Mouse (Mus musculus) intestine, embryonic 15.5 days (tissue): Measurements from ENCODE around the gene Defa37. TPM values are rescaled to one million over a fixed set of nuclear protein-coding genes. Genes with fewer than 3 reads are reported as not detected.
"Not testable (repeated sequence)": the region's sequence is repeated elsewhere in the genome, so short reads cannot be mapped to it uniquely, and the experiment has no call there.

Experiments
- ATAC-seq: fragments of 200-750 bp; cut with Nextera tagmentation; 2 replicates; pipeline ENCODE4 v1.8.0; 2017; ENCODE audit warnings: moderate TSS enrichment, moderate library complexity
- H3K27ac ChIP-seq: fragments of 300-500 bp; sonication (generic); 2 replicates; pipeline ENCODE4 v1.5.1; 2015; ENCODE audit warnings: mild to moderate bottlenecking, inconsistent platforms
- H3K27me3 ChIP-seq: fragments of 300-500 bp; sonication (generic); replicated peaks from 2 replicates; pipeline ENCODE4 v1.6.1; 2015; ENCODE audit warnings: inconsistent platforms
- H3K36me3 ChIP-seq: fragments of 300-500 bp; sonication (generic); 2 replicates; pipeline ENCODE4 v1.6.1; 2015; ENCODE audit warnings: inconsistent platforms
- H3K4me1 ChIP-seq: fragments of 300-500 bp; sonication (generic); replicated peaks from 2 replicates; pipeline ENCODE4 v1.6.1; 2015; ENCODE audit warnings: inconsistent platforms
- H3K4me2 ChIP-seq: fragments of 300-500 bp; sonication (generic); replicated peaks from 2 replicates; pipeline ENCODE4 v1.6.1; 2015; ENCODE audit warnings: mild to moderate bottlenecking, inconsistent platforms
- H3K4me3 ChIP-seq: fragments of 300-500 bp; sonication (generic); replicated peaks from 2 replicates; pipeline ENCODE4 v1.5.1; 2015; ENCODE audit warnings: inconsistent platforms
- H3K9ac ChIP-seq: fragments of 300-500 bp; sonication (generic); 2 replicates; pipeline ENCODE4 v1.6.1; 2015; ENCODE audit warnings: inconsistent platforms
- H3K9me3 ChIP-seq: fragments of 300-500 bp; sonication (generic); 2 replicates; pipeline ENCODE4 v1.6.1; 2016; ENCODE audit warnings: inconsistent platforms
- WGBS: fragments of 180-500 bp; shearing (Covaris S2); methylation state at CpG from one replicate; pipeline ENCODE4 v1.1.7; 2015; 5-methylcytosine and 5-hydroxymethylcytosine counted together
- polyA plus RNA-seq: library from polyadenylated mRNA; unstranded; fragments of >200 nt; fragmentation: Nextera tagmentation; extraction: Ambion mirVana; gene quantifications from 2 replicates; pipeline ENCODE4 v1.2.1, GENCODE M21; 2015

The Defa37 gene
- not detected in 2 replicates for polyA plus RNA-seq

DNA sequence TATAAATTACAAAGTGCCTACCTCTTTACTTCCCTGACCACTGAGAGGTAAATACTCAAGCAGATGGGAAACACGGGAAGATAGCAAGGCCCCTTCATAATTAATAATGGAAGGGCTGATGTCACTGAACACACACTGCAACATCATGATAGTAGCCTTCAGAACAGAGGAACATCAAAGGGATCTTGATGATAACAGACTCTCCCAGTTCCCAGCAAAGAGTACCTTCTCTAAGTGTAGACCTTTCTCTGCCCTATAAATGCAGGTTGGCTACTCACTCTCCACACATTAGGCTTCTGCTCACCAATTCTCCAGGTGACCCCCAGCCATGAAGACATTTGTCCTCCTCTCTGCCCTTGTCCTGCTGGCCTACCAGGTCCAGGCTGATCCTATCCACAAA lies at the start of gene Defa37:
Gene Defa37 (plus strand): TSS at position 301 of the 400 bp plus-strand sequence.
- H3K27me3 ChIP-seq, H3K27ac ChIP-seq, H3K4me3 ChIP-seq, H3K4me1 ChIP-seq, ATAC-seq, H3K4me2 ChIP-seq, H3K36me3 ChIP-seq, H3K9ac ChIP-seq, H3K9me3 ChIP-seq: not testable (repeated sequence)
- no CpG with 5 or more reads among the region's 1 CpGs for WGBS

DNA sequence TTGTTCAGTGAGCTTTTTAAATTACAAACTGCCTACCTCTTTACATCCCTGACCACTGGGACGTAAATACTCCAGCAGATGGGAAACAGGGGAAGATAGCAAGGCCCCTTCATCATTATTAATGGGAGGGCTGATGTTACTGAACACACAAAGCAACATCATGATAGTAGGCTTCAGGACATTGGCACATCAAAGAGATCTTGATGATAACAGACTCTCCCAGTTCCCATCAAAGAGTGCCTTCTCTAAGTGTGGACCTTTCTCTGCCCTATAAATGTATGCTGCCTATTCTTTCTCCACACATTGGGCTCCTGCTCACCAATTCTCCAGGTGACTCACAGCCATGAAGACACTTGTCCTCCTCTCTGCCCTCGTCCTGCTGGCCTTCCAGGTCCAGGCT lies 36.5 kb upstream of the Defa37 start, which contains the start of gene Defa32:
Gene Defa32 (plus strand): TSS at position 301 of the 400 bp plus-strand sequence.
- not testable (repeated sequence) for H3K9me3 ChIP-seq
- WGBS, result no CpG with 5 or more reads among the region's 2 CpGs

GRCm38 (mm10) chr8:21582706-21583105 lies 17.5 kb downstream of the Defa37 start, which contains the start of gene Defa28:
Defa28 (plus strand) TSS chr8:21583006.
- ATAC-seq, H3K4me2 ChIP-seq: not testable (repeated sequence)
- WGBS, result no CpG with 5 or more reads among the region's 1 CpGs

More for the DNA sequence above, 36.5 kb upstream of the Defa37 start, which contains the start of gene Defa32:
- not testable (repeated sequence) for H3K27ac ChIP-seq, H3K4me3 ChIP-seq, H3K4me1 ChIP-seq, ATAC-seq, H3K4me2 ChIP-seq, H3K36me3 ChIP-seq, H3K9ac ChIP-seq, H3K27me3 ChIP-seq

DNA sequence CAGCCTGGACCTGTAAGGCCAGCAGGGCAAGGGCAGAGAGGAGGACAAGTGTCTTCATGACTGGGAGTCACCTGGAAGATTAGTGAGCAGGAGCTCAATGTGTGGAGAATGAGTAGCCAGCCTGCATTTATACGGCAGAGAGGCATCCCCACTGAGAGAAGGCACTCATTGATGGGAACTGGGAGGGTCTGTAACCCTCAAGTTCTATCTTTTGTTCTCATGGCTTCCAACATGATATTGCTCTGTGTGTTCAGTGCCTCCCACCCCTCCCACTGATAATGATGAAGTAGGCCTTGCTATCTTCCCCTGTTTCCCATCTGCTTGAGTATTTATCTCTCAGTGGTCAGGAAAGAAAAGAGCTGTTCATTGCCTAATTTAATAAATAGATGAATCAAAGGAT lies 29.2 kb downstream of the Defa37 start, which contains the start of gene Gm7861:
Gene Gm7861 (minus strand): TSS at position 101 of the 400 bp plus-strand sequence.
- not testable (repeated sequence) for H3K27ac ChIP-seq, H3K9me3 ChIP-seq, H3K36me3 ChIP-seq, H3K27me3 ChIP-seq, H3K4me1 ChIP-seq, ATAC-seq, H3K4me2 ChIP-seq, H3K4me3 ChIP-seq, H3K9ac ChIP-seq
- WGBS, result no CpG with 5 or more reads among the region's 1 CpGs

More at GRCm38 (mm10) chr8:21582706-21583105, 17.5 kb downstream of the Defa37 start, which contains the start of gene Defa28:
- H3K4me3 ChIP-seq, H3K4me1 ChIP-seq, H3K36me3 ChIP-seq, H3K27ac ChIP-seq, H3K27me3 ChIP-seq, H3K9me3 ChIP-seq, H3K9ac ChIP-seq: not testable (repeated sequence)

Other genes with a start within 250 kb of the Defa37 start
- gene Defa27, start 249.8 kb upstream of the Defa37 start, polyA plus RNA-seq, result not detected in 2 replicates
- not detected in 2 replicates for gene Defa29, start 238.4 kb upstream of the Defa37 start, polyA plus RNA-seq
- 0.66 TPM in 1 of 2 replicates, not detected in the other for gene Defa2, start 186.9 kb upstream of the Defa37 start, polyA plus RNA-seq
- not detected in 2 replicates for gene Defa33, start 173.6 kb upstream of the Defa37 start, polyA plus RNA-seq
- 0.63 TPM in 1 of 2 replicates, not detected in the other for gene Defa36, start 138.0 kb upstream of the Defa37 start, polyA plus RNA-seq
- gene Gm7849, start 108.8 kb upstream of the Defa37 start, polyA plus RNA-seq, result 7.8 TPM in 1 of 2 replicates, not detected in the other
- gene Defa20, start 56.1 kb upstream of the Defa37 start, polyA plus RNA-seq, result 1.3 and 1.5 TPM in 2 replicates
- gene Defa32, start 36.4 kb upstream of the Defa37 start, polyA plus RNA-seq, result not detected in 2 replicates
- not detected in 2 replicates for gene Defa28, start 17.6 kb downstream of the Defa37 start, polyA plus RNA-seq
- gene Gm7861, start 29.1 kb downstream of the Defa37 start, polyA plus RNA-seq, result 7.3 and 13.0 TPM in 2 replicates
- 0.94 TPM in 1 of 2 replicates, not detected in the other for gene Defa26, start 52.8 kb downstream of the Defa37 start, polyA plus RNA-seq
- 90.7 and 104 TPM in 2 replicates for gene Defa17, start 90.4 kb downstream of the Defa37 start, polyA plus RNA-seq
- not detected in 2 replicates for gene Defa34, start 100.4 kb downstream of the Defa37 start, polyA plus RNA-seq
- 0.49 and 0.96 TPM in 2 replicates for gene AY761184, start 138.3 kb downstream of the Defa37 start, polyA plus RNA-seq
- 118 and 148 TPM in 2 replicates for gene Defa24, start 169.1 kb downstream of the Defa37 start, polyA plus RNA-seq